Mouse (Mus musculus) limb, embryonic 15.5 days (tissue): ENCODE results near the gene Tgfb3. TPM values are rescaled to one million over a fixed set of nuclear protein-coding genes. Genes with fewer than 3 reads are reported as not detected.

Experiments
- ATAC-seq: fragments of 200-750 bp; cut with Nextera tagmentation; 2 replicates; pipeline ENCODE4 v1.8.0; 2017; ENCODE audit warnings: low read depth, moderate TSS enrichment; ENCODE audit not compliant: insufficient number of reproducible peaks, low FRiP score, low TSS enrichment
- H3K27ac ChIP-seq: fragments of 300-500 bp; sonication (generic); 2 replicates; pipeline ENCODE4 v1.5.1; 2015; ENCODE audit warnings: moderate library complexity, mild to moderate bottlenecking, inconsistent platforms
- H3K27me3 ChIP-seq: fragments of 300-500 bp; sonication (generic); 2 replicates; pipeline ENCODE4 v1.6.1; 2015; ENCODE audit warnings: inconsistent platforms
- H3K36me3 ChIP-seq: fragments of 300-500 bp; sonication (generic); 2 replicates; pipeline ENCODE4 v1.6.1; 2015; ENCODE audit warnings: inconsistent platforms
- H3K4me1 ChIP-seq: fragments of 300-500 bp; sonication (generic); 2 replicates; pipeline ENCODE4 v1.6.1; 2015; ENCODE audit warnings: inconsistent platforms
- H3K4me2 ChIP-seq: fragments of 300-500 bp; sonication (generic); 2 replicates; pipeline ENCODE4 v1.6.1; 2015; ENCODE audit warnings: mild to moderate bottlenecking, inconsistent platforms
- H3K4me3 ChIP-seq: fragments of 300-500 bp; sonication (generic); 2 replicates; pipeline ENCODE4 v1.5.1; 2015; ENCODE audit warnings: mild to moderate bottlenecking, inconsistent platforms
- H3K9ac ChIP-seq: fragments of 300-500 bp; sonication (generic); 2 replicates; pipeline ENCODE4 v1.6.1; 2015; ENCODE audit warnings: inconsistent platforms
- H3K9me3 ChIP-seq: fragments of 300-500 bp; sonication (generic); 2 replicates; pipeline ENCODE4 v1.6.1; 2016; ENCODE audit warnings: inconsistent platforms
- WGBS: fragments of 180-500 bp; shearing (Covaris S2); methylation state at CpG from one replicate; pipeline ENCODE4 v1.1.7; 2015; 5-methylcytosine and 5-hydroxymethylcytosine counted together
- polyA plus RNA-seq: library from polyadenylated mRNA; unstranded; fragments of >200 nt; fragmentation: Nextera tagmentation; extraction: Ambion mirVana; gene quantifications from 2 replicates; pipeline ENCODE4 v1.2.1, GENCODE M21; 2015

The Tgfb3 gene
- polyA plus RNA-seq, 1 experiment from 2014 or later: 102 TPM

DNA sequence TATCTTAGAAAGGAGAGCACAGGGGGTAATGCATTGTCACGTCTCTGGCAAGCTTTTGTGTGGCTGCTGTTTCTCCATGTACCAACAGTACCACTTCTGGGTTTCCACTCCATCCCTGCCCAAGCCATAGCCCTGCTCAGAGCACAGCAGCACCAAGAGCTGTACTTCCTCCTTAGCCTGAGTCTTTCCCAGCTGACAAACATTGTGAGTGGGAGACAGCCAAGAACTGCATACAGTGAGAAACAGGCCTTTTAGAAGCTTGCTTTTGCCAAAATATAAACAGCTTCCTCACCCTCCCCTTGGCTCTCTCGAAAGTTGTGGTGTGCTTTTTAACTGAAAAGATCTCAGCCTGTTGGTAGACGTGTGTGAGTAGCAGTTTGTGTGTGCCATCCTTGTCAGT, 71.5 kb downstream of the Tgfb3 start:
- WGBS: 57% methylated on average over 3 of the region's 3 CpGs
- H3K27me3 ChIP-seq: no peaks in the 10 kb centered on the region
- H3K4me1 ChIP-seq: peaks cover 21% of the 10 kb centered on the region
- no peak for ATAC-seq
- H3K36me3 ChIP-seq: no peaks in the 10 kb centered on the region
- no peak overlapping the region for H3K4me3 ChIP-seq
- H3K4me2 ChIP-seq: no peak overlapping the region
- H3K9me3 ChIP-seq: no peaks in the 10 kb centered on the region
- peak overlapping the region; percentile 33; the same call in 1 of the 2 replicates for H3K27ac ChIP-seq
- no peak overlapping the region for H3K9ac ChIP-seq

Other genes with a start within 250 kb of the Tgfb3 start
- gene Ift43, start 3.5 kb upstream of the Tgfb3 start, polyA plus RNA-seq: 74.7 and 78.3 TPM in 2 replicates
- gene Gpatch2l, start 162.8 kb upstream of the Tgfb3 start, polyA plus RNA-seq: 17.2 and 18.1 TPM in 2 replicates